Mouse (Mus musculus) megakaryocyte progenitor cell, adult 5-6 weeks (primary cell): ENCODE data around the gene Psma1. TPM values are rescaled to one million over a fixed set of nuclear protein-coding genes. Genes with fewer than 3 reads are reported as not detected.

Experiments
- ATAC-seq: replicated peaks from 2 replicates; pipeline ENCODE4 v1.8.0; 2016; ENCODE audit warnings: mild to moderate bottlenecking, moderate TSS enrichment, inconsistent platforms; ENCODE audit not compliant: poor library complexity
- total RNA-seq, 2 experiments: library from RNA; stranded (forward) in 1 of 2; stranded (reverse) in 1 of 2; fragments of 157-497, 149-512 nt in 1 of 2; fragments of 200-1000 nt in 1 of 2; gene quantifications; 2 replicates each; pipeline versions ENCODE4 v1.2.3 to v1.2.4; 2015 to 2017

Gene Psma1
- 391 and 406 TPM in 2 replicates for total RNA-seq (2015)
- total RNA-seq (2017): 317 and 333 TPM in 2 replicates

DNA sequence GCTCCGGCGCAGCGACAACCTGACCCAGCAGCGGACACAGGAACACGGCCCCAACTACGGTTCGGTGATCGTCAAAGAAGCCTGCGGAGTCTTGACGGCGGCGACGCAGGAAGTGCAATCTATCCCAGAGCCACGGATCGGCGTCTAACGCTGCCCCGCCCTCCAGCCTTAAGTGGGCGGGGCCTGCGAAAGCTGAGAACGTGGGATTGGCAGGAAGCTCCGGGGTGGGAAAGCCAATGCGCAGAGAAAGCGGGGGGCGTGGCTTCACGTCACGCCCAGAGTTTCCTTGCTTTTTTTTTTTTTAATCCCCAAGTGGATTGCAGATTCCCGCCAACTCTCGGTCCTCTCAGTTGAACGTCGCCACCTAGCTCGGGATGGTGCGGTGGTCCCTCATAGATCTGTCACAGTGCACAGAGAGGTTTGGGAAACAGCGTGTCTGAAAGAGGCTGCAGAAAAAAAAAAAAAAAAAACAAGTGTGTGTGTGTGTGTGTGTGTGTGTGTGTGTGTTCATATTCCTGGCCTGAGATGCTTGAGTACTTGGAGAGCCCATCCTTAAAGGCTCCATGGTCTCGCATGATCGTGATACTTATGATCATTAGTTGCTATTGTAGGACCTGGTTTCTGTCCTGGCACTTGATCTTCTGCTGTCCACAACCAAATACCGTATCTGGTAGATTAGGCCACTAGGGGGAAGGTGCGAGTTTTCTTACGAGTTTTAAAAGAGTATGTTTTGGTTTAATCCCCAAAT, at the start of gene Psma1:
TSS of gene Psma1 (minus strand) at position 114 of the 748 bp plus-strand sequence.
- ATAC-seq: peak; percentile 97

DNA sequence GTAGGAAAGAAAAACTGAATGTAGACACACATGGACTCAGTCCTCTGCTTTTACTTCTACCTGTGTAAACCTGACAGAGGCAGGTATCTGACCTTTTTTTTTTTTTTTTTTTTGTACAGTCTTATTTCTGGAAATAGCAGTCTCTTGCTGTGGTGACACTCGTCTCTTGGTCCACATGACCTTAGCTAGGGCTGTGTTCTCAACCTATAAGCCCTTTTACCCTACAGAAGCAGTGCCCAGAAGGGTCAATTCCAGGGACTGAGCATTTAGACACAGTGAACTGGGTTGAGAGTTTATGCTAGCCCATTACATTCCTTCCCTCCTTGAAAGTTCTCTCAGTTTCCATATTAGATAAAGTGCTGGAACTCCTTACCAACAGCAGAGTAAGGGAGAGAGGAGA, 47.6 kb upstream of the Psma1 start:
- no peak for ATAC-seq

DNA sequence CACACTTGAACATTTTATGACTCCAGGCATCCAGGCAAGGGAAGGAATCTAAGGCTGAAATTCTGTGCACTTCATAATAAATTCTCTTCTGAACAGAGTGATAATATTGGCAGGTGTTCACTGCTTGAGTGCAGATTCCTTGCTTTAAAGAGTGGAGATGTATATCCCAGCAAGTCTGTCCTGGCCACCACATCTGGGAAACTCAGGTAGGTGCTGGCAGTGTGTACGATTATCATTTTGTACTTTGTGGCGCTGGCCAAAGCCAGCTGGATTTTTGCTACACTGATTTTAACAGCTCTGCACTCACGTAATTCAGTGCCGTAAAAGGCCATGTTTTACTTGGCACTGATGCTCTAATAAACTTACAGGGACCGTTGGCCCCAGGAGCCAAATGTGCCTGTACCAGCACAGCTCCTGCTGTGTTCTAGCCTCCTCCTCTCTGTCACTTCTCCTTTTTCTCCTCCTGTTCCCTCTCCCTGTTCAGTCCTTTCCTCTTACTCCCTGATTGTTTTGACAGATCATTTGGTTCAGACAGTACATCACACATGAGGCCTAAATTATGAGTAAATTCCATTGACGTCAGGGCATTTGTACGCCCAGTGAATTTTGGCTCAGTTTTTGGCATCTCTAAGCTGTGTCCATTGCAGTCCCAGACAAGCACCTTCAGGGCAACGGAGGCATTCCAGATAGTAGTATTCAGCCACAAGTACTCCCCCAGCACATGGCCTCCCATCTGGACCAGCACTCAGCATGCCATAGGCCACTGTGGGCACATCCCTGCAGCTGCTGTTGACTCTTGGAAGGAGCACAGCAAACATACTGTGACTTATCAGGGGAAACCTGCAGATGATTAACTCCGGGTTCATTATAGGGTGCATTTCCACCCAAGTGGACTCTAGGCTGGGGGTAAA, 46.9 kb upstream of the Psma1 start:
- ATAC-seq: peak; percentile 46; the same call in 1 of the 2 replicates

DNA sequence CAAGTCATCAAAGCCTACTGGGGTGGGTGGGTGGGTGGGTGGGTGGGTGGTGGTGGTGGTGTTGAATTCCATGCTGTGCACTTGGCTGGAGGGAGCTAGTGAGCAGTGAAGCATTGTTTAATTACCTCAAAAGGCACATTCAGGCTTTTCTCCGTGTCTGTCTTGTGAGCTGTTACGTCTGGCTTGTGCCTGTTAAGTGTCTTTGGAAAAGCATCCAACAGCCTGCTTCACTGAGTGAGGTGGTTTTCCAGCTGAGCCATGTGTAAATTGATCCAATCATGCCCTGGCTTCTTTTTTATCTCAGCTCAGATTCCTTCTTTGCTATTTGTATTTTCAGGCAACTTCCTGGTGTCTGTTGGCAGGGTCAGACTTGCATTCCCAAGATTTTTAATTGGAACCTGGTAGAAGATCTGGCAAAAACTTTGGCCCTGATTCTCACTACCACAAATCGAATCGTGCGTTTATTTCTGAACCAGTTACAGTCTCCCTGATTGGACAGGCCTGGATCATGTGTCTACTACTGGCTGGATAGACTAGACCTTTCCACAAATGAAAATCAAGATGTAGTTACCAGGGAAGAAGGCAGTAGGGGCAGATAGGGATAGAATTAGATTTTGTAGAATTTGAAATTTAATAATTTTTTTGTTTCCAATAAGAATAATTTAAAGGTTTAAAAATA, 45.9 kb upstream of the Psma1 start:
- no peak for ATAC-seq

DNA sequence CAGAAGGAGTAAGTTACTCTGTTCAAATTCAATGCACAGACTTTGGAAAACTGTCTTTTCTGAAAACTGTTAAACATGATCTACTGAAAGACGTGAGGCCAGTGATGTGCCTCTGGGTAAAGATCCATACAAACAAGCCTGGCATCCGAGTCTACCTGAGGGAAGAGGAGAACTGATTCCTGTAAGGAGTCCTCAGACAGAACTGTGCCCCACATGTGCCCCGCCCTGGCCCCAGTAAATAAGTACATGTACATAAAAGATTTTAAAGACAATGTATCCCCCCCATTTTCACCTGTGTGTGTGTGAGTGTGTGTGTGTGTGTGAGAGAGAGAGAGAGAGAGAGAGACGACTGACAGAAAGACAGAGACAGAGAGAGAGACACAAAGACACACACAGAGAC, 42.0 kb upstream of the Psma1 start:
- no peak for ATAC-seq

DNA sequence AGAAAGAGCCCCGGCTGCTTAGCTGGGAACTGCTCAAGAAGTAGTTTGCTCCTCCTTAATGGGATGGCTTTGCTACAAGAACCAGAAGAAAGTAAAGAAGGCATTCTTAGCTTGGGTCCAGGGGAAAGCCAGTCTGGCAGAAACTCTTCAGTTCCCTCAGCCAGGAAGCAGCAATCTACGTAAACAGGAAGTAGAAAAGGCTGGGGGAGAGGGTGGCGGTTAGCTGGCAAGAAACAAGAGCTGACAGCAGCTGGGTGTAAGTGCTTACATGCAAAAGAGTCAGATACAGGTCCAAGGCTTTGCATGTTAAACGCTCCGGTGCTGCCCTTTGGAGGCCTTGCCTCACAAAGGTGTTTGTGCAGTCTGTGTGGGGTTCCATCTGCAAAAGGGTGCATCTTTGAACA, 41.5 kb upstream of the Psma1 start:
- peak; percentile 82 for ATAC-seq

DNA sequence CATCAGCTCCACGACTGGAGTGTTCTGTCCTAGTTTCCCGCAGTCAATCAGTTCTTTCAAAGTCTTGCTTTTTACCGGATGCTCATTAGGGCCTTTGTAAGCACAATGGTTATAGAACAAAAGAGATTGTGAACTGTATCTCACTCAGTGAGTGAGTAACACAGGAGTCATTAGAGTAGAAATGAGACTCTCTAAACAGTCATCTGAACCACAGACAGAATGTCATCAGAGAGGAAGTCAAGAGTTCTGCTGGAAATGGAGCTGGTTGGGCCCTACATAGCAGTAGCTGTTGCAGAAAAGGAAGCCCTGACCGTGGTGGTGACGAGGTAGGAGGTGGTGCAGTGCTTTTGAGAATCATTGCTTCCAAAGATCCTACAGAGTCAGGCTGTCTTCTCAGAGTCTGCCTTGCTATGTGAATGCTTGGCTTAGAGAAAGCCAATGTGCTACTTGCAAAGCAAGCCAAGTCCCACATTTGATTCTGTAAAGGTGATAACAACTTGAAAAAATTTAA, 40.5 kb upstream of the Psma1 start:
- peak; percentile 76 for ATAC-seq

DNA sequence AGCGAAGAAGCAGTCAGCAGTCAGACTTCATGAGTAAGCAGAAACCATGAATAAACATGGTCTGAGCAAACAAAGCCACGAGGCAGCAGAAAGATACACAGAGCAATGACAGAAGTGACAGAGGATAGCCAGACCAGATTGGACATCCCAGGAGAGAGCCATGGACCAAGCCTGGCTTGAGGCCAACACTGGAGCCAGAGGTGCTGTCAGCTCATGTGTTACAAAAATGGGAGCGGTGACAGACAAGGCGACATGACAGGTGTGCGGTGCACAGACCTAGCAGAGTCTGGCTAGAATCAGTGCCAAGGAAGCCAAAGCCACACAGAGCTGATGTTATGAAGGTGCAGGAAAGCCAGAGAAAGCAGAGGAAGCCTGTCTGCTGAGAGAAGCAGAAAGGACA, 35.3 kb upstream of the Psma1 start:
- no peak for ATAC-seq

DNA sequence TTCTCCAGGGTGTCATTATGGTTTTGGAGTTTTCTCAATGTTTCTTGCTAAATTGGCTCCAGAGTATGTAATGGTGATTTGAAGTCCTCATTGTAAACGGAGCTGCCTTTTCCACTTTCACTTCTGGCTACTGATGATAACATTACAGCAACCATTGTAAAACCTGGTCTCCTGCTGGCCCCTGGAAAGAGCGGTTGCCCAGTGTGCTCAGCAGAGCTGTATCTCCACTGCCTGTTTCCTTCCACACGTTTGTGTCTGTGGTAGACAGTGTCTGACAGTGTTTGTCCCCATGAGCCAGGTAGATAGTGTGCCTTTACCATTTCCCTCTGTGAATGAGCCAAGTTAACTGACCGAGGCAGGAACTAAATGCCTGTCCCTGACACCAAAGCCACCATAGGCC, 33.1 kb upstream of the Psma1 start:
- ATAC-seq: peak; percentile 63

DNA sequence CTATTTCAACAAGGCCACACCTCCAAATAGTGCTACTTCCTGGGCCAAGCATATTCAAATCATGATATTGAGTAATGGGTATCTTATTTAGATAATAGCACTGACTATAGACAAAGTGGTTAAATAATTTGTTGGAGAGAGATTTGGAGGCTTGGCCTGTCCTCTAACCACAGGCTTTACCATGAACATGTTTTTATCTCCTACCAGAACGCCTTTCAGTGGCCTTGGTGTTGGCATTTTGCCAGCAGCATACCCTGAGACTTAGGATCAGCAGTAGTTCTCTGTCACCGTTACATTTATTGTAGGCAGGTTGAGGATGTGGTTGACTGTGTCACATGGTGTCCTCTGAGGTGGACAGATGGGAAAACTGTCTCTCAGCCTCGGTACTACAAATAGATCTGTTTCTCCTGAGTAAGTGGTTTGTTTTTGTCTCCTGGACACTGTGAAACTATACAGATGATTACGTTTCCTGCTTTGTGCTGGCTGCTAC, 25.4 kb upstream of the Psma1 start:
- peak; percentile 86 for ATAC-seq

DNA sequence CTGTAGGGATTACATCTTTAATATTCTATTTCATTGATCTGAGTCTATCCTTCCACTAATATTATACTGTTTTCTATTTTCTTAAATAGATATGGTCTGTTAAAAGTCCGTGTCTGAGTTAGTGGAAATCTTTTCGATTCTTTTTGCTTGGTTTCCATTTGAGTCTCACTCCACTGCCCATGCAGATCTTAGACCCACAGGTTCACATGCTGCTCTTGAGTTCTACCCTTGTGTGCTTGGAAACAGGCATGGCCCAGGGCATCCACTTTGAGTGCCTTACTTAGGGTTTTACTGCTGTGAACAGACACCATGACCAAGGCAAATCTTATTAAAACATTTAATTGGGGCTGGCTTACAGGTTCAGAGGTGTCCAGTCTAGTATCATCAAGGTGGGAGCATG, 24.9 kb upstream of the Psma1 start:
- no peak for ATAC-seq

DNA sequence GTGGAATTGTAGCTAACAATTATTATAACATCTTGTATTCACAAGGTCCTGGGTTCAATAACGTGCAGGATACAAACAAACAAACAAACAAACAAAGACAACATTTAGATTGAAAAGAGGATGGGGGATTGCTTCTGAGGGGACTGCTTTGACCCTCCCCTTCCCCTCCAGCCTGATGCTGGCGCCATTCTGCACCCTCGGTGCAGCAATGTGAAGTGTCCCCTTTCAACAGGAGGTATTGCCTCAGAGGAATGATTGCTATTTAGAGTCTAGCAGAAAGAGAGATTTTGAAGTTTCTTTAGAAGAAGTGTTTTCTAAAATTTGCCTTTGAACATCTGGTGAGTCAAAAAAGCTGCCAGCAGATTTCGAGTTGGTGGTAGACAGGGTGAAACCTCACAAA, 23.3 kb upstream of the Psma1 start:
- no peak for ATAC-seq

DNA sequence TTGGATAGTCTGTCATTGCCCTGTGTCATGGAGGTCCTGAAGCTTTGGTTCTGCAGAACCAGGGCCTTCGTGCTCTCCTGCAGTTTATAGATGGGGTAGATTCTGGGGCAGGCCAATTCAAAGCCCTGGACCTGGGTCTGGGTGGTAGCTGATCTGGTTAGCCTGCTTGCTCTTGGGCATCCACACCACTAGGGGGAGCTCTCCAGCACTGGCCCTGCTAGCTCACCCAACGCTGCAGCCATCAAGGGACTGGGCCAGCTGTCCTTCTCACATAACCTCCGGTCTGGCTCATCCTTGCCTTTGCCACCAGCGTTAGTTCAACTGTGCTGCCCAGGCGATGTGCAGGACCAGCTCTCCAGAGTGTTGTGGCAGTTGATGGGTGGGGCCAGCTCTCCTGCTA, 18.8 kb upstream of the Psma1 start:
- ATAC-seq: no peak

DNA sequence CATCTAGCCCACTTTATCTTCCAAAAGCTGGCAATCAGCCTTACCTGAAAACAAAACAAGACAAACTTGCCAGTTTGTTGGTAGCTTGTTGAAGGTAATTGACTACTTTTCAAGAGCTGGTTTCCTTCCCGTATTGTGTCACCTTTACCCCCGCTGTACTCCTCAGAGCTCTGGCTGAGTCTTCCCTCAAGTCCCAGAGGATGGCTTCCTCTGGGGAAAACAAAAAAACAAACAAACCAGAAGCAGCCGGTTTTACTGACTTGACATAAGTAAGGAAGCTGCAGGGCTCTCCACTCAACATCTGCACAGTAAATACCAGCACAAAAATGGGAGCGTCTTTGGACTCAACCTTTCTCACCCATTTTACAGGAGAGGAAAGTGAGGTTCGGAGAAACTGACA, 18.0 kb upstream of the Psma1 start:
- no peak for ATAC-seq

DNA sequence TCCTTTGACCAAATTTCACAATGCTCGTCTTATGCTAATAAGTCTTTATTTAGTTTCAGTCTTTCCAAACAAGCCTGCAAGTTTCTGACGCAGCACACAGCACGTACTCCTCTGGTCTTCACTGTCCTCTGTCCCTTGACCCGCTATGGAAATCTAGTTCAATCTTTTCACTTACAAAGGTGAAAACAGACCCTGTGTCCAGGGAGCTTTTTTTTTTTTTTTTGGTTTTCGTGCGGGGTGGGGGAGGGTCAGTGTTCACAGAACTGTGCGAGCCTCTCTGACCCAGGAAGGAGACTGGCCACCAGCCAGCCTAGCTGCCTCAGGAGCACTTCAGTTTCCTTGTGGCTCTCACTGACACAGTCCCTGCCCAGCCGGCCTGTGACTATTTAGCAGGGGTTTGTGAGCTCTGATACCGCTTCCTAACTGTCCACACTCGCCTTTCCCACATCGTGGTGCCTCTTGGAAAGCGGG, 16.6 kb upstream of the Psma1 start:
- ATAC-seq: peak; percentile 71

DNA sequence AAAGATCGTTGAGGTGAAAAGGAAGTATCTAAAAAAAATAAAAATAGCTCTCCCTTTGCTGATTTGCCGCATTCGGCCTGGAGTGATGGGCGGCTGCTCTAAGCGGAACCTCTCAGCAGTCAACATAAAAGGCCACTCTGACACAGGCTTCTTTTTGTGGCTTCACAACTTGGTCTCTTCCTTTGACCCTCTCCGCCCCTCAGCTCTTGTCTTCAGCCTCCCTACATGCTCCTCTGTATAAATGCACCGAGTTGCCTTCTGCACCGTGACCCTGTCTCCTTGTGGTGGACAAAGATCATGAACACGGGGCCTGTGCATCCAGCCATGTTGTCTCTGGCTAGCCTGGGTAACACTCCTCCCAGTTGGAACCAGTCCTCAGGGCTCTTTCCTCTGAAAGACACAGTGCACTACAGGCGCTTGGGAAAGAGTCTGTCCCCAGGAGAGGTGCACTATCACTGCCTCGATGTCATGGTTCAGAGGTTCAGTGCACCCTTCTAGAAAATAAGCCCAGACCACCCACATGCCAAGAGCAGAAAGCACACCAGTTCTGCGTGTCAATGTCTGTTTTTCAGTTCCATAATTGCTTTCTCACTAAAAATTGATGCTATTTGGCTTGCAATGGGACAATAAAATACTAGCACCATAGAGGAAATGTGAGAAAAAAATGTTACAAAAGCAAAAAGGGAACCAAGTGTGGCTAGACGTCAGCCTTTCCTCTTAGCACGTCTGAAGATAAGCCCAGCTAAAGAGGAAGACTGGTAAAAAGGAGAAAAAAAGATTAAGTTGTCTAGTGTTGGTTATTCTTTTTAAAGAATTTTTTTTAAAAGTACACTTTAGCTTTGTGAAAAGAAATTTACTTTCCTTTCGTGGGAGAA, 15.8 kb upstream of the Psma1 start:
- ATAC-seq: peak; percentile 70

DNA sequence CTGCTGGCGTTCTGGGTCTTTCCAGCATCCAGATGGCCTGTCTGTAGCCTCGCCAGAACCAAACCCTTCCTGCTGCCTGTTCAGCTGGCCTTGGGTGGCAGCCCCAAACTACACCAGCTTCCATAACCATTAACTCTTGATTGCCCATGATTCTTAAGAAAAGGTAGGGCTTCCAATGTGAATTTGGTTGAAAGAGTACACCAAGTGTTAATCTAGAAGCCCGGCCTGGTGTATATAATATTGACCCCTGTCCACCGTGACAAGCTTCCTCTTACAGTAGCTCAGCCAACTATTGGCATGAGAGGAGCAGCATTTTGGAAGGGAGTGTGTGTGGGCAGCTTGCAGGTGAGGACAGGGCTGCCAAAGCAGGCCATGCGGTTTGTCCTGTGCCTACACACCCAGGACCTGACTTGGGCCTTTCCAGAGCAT, 14.2 kb upstream of the Psma1 start:
- no peak for ATAC-seq

DNA sequence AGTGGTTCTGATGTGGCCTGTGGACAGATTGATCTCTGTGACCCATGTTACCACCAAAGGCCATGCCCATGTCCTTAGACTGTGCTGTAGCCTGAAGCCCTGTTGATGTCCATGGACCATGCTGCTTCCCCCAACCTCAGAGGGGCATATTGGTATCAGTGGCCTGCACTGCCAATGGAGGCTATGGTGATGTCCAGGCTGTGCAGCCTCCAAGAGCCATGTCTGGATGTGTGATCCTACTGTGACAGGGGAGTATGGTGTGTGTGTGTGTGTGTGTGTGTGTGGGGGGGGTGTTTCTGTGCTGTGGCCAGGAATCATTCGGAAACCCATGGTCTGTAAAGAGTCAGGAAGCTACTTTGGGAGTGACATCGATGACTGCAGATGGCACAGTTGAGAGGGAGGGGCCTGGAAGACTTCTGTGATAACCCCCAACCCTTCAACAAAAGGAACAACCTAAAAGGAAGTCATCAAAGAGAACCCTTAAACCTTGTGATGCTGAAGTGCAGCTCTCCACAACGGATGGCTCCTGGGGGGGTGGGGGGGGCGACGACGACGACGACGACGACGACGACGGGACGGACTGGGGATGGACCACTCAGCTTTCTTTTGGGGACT, 8.5 kb upstream of the Psma1 start:
- ATAC-seq: no peak

DNA sequence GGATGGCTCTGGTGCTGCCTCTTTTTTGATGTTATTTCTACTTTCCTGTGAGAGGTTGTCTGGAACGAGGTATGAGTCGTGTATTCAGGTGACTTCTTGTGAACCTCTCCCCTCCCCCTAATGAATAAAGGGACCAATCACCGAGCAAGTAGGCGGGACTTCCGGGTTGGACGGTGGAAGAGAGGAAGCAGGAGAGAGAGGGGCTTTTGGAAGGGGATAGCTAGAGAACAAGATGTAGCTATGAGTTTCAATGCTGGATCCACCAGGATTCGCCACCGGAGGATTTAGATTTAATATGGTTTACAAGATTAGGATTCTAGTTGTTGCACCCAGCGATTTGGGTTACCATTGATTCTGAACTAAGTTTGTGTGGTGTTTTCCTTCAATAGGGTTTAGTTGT, 7.1 kb upstream of the Psma1 start:
- no peak for ATAC-seq

DNA sequence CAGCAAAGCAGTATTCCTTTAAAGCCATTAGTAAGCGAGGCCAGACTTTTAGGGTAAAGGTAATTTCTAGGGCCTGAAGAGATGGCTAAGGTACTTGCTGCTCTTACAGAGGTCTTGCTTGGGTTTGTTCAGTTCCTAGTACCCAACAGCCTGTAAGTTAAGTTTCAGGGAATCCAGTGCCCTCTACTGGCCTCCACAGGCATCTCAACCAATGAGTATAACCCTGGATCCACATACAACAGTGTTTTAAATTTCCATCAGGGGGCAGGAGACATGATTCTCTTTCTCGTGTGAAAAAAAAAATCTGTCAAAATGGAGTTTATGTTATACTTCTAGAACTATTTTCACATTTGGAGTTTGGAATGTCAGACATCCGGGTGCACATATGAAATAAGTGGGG, 5.8 kb upstream of the Psma1 start:
- ATAC-seq: peak; percentile 99
